Mouse (Mus musculus) liver, adult 2 months (tissue): ENCODE measurements at regions not wholly inside any gene's neighbourhood (a gene's known extent, or its start where the extent isn't known, plus 50 kb on each side); places are given as distances from the start of the nearest gene placed in this dataset.

ENCODE experiments used
- DNase-seq: peaks from one replicate; pipeline ENCODE4 v3.0.0-alpha.2; 2011; ENCODE audit warnings: low read depth, low spot score; ENCODE audit errors: extremely low read depth
- H3K27ac ChIP-seq: fragments of 200-500 bp; replicated peaks from 2 replicates; pipeline ENCODE4 v1.5.1; 2012; ENCODE audit warnings: low read depth, mild to moderate bottlenecking, control low read depth, inconsistent platforms, low read length; ENCODE audit not compliant: insufficient read depth
- H3K27me3 ChIP-seq: fragments of 200-500 bp; 2 replicates; pipeline ENCODE4 v1.6.1; 2012; ENCODE audit warnings: mild to moderate bottlenecking, moderate library complexity, low read length, inconsistent platforms; ENCODE audit not compliant: control insufficient read depth, insufficient read depth
- H3K36me3 ChIP-seq: fragments of 200-500 bp; 2 replicates; pipeline ENCODE4 v1.6.1; 2012; ENCODE audit warnings: low read length, inconsistent platforms; ENCODE audit not compliant: control insufficient read depth, insufficient read depth
- H3K4me1 ChIP-seq: fragments of 200-500 bp; 2 replicates; pipeline ENCODE4 v1.6.1; 2011; ENCODE audit warnings: low read length; ENCODE audit not compliant: control insufficient read depth, insufficient read depth
- H3K4me3 ChIP-seq: fragments of 200-500 bp; 2 replicates; pipeline ENCODE4 v1.5.1; 2011; ENCODE audit warnings: low read depth, mild to moderate bottlenecking, control low read depth, low read length, moderate library complexity; ENCODE audit not compliant: insufficient read depth
- H3K79me2 ChIP-seq: fragments of 200-500 bp; 2 replicates; pipeline ENCODE4 v1.6.1; 2012; ENCODE audit warnings: inconsistent platforms, mild to moderate bottlenecking, low read length, moderate library complexity; ENCODE audit not compliant: control insufficient read depth, insufficient read depth
- H3K9ac ChIP-seq: fragments of 200-500 bp; 2 replicates; pipeline ENCODE4 v1.6.1; 2012; ENCODE audit warnings: low read depth, mild to moderate bottlenecking, control low read depth, inconsistent platforms, low read length
- CTCF ChIP-seq: fragments of 200-500 bp; IDR thresholded peaks from 2 replicates; pipeline ENCODE4 v1.5.1; 2011; ENCODE audit warnings: low read depth, low read length, control low read depth
- POLR2A ChIP-seq: fragments of 200-500 bp; IDR thresholded peaks from 2 replicates; pipeline ENCODE4 v1.6.1; 2011; ENCODE audit warnings: low read length, control low read depth; ENCODE audit not compliant: insufficient read depth; ENCODE audit errors: extremely low read depth
- WGBS: fragments of 180-500 bp; shearing (Covaris S2); methylation state at CpG from one replicate; pipeline ENCODE4 v1.1.7; 2018; 5-methylcytosine and 5-hydroxymethylcytosine counted together

DNA sequence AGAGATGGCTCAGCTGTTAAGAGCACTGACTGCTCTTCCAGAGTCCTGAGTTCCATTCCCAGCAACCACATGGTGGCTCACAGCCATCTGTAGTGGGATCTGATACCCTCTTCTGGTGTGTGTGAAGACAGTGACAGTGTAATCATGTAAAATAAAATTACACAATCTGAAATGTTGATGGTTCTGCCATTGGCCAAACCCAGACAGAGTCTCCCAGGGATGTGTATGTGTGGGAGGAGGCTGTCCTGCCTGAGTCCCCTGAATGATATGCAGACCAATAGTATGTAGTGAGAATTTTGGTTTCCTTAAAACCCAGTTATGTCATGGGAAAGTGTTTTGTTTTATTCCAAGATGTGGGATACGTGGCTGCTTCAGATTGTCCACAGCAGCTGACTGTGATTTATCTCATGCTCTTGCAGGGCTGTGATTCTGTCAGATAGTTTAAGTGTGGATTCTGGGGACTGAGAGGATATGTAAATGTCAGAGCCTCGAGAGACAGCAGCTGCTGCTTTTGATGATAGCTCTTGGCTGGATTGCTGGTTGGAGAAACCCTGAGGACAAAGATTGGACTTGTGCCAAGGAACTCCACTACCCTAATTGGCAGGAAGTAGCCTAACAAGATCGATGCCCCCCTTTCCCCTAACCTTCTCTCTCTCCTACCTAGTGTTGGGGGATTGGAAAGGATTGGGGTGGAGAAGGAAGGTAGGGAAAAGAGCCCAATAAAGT is 321.6 kb upstream of the Arglu1 start:
- WGBS: 68% methylated on average over 3 of the region's 3 CpGs
- H3K27me3 ChIP-seq: no peaks in the 10 kb centered on the region

DNA sequence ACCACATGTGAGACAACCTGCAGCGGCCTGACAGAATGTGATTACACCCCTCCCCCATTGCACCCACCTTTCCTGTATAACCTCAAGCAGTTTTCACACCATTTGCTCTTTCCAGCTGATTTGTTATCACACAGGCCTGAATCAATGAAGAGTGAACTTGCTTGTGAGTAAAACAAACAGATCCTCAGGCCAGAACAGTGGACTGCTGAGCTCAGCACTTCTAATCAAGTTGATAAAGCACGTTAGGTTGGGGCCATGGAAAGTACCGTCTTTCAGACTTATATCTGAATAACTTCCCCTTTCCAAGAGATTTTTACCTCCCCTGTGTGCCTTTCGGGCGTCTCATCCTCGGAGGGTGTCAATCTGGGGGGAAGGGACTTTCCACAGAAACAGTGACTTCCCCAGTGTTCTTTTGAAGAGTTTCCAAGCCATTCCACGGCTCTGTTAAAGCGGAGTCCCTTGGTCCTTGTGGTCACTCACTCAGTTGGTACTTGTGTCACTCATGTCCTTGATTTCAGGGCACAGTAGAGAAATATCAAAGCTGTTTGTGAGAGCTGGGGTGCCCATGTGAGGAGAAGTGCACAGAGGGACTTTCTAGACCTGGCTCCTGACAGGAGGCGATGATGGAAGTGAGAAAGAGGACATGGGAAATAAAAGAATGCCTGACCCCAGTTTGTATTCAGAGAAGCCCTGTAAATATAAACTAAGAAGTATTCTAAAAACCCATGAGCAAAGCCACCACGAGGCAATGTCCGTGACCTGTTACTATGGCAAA is 317.9 kb upstream of the Arglu1 start:
- DNase-seq: peak; percentile 54
- 47% methylated on average over 11 of the region's 11 CpGs for WGBS
- Histone ChIP-seq H3K9ac (no peak overlapping the region), H3K36me3 (no peaks in the 10 kb centered on the region), H3K4me3 (no peak overlapping the region), H3K4me1 (peaks cover 7% of the 10 kb centered on the region; the same call in 1 of the 2 replicates), H3K79me2 (no peaks in the 10 kb centered on the region), H3K27me3 (no peaks in the 10 kb centered on the region), H3K27ac (no peak overlapping the region)
- no peak for TF ChIP-seq CTCF
- TF ChIP-seq POLR2A: no peak

More for the DNA sequence above, 321.6 kb upstream of the Arglu1 start:
- no peaks in the 10 kb centered on the region for H3K36me3 ChIP-seq
- no peaks in the 10 kb centered on the region for H3K79me2 ChIP-seq
- H3K4me3 ChIP-seq: no peak overlapping the region
- H3K4me1 ChIP-seq: peaks cover 7% of the 10 kb centered on the region; the same call in 1 of the 2 replicates
- no peak overlapping the region for H3K9ac ChIP-seq
- no peak overlapping the region for H3K27ac ChIP-seq
- TF ChIP-seq POLR2A (no peak), CTCF (no peak)
- no peak for DNase-seq

DNA sequence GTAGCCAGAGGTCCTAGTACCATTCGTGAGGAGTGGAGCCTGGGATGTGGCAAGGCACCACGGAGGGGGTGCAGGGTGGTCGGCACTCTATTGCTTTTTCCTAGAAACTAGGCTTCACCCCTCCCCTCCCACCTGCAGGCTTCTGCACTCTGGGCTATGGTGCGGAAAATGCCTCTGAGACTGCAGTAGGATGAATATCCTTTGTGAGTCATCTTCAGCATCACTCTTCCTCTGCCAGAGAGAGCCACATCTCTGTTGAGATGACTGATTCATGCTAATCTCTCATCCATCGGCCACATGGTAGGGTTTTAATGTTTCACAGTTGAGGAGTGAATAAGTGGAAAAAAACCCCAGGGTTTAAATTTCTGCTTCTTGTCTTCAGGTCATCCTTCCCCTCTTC is 309.6 kb upstream of the Arglu1 start:
- Histone ChIP-seq H3K27me3 (no peaks in the 10 kb centered on the region), H3K4me1 (no peaks in the 10 kb centered on the region), H3K9ac (no peak overlapping the region), H3K79me2 (no peaks in the 10 kb centered on the region), H3K27ac (no peak overlapping the region), H3K36me3 (no peaks in the 10 kb centered on the region), H3K4me3 (no peak overlapping the region)
- no peak for DNase-seq
- no peak for TF ChIP-seq POLR2A
- no peak for TF ChIP-seq CTCF
- WGBS: 84% methylated on average over 5 of the region's 5 CpGs

DNA sequence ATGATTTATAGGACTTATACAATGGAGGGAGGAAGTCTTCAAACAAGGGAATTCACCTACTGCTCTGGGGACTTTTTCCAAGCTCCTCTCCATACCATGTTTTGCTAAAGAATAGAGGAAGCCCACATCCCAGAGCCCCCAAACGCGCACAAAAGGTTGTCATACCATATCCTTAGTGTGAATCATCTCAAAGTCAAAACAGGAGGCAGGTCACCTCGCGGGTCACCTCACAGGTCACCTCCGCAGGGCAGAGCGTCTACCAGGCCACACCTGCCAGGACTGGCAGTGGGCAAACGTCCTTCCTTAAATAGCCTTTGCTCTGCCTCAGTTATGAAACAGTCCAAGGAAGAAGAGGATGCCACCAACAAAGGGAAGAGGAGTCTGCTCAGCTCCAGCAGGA is 307.3 kb upstream of the Arglu1 start:
- Histone ChIP-seq H3K27ac (no peak overlapping the region), H3K36me3 (no peaks in the 10 kb centered on the region), H3K4me3 (no peak overlapping the region), H3K27me3 (no peaks in the 10 kb centered on the region), H3K9ac (no peak overlapping the region), H3K4me1 (no peaks in the 10 kb centered on the region), H3K79me2 (no peaks in the 10 kb centered on the region)
- no peak for TF ChIP-seq POLR2A
- TF ChIP-seq CTCF: no peak
- WGBS: 50% methylated on average over 7 of the region's 7 CpGs
- no peak for DNase-seq

DNA sequence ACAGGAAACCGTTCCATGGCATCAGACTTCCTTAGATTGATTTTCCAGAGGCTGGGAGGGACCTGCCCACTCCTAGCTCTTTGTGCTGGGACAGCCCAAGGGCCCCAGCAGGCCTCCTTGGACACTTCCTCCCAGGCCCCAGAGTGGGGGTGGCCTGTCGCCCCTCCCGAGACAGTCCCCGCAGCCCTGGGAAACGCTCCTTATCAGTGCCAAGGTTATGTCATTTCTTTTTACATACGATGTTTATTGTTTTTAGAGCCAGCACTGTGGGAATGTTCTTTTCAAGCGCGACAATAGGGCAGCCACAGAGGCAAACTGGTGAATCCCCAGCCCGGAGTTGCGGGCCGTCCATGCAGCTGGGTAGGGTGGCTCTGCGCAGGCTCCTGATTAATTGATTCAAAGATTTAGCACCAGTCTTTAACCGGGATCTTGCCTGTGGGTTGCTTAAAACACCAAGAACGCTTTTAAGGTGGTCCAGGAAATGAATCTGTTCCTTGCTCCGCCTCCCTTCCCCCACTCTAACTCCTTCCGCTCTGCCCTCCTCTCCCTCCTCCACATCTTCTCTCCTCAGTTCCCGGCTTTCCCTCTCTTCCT is 304.4 kb upstream of the Arglu1 start:
- WGBS: 17% methylated on average over 17 of the region's 17 CpGs
- peak overlapping the region; percentile 76 for H3K27ac ChIP-seq
- H3K4me1 ChIP-seq: peaks cover 2% of the 10 kb centered on the region; the same call in 1 of the 2 replicates
- H3K79me2 ChIP-seq: no peaks in the 10 kb centered on the region
- TF ChIP-seq CTCF: no peak
- TF ChIP-seq POLR2A: no peak
- H3K4me3 ChIP-seq: peak overlapping the region; percentile 1; the same call in 1 of the 2 replicates
- 0 out of 2 replicates have a peak overlapping the region, but pooled peaks have one; percentile 8 for H3K9ac ChIP-seq
- H3K36me3 ChIP-seq: no peaks in the 10 kb centered on the region
- peak; percentile 13 for DNase-seq
- no peaks in the 10 kb centered on the region for H3K27me3 ChIP-seq
